Mouse (Mus musculus) hindbrain, embryonic 12.5 days (tissue): Measurements from ENCODE around the gene Clcnkb. TPM values are rescaled to one million over a fixed set of nuclear protein-coding genes. Genes with fewer than 3 reads are reported as not detected.

Experiments
- ATAC-seq: fragments of 200-750 bp; cut with Nextera tagmentation; 2 replicates; pipeline ENCODE4 v1.8.0; 2017; ENCODE audit warnings: moderate TSS enrichment; ENCODE audit not compliant: low FRiP score
- H3K27ac ChIP-seq: fragments of 300-500 bp; sonication (generic); 2 replicates; pipeline ENCODE4 v1.5.1; 2016; ENCODE audit warnings: mild to moderate bottlenecking
- H3K27me3 ChIP-seq: fragments of 300-500 bp; sonication (generic); 2 replicates; pipeline ENCODE4 v1.6.1; 2016; ENCODE audit warnings: mild to moderate bottlenecking
- H3K36me3 ChIP-seq: fragments of 300-500 bp; sonication (generic); 2 replicates; pipeline ENCODE4 v1.6.1; 2016; ENCODE audit warnings: mild to moderate bottlenecking
- H3K4me1 ChIP-seq: fragments of 300-500 bp; sonication (generic); 2 replicates; pipeline ENCODE4 v1.6.1; 2016
- H3K4me2 ChIP-seq: fragments of 300-500 bp; sonication (generic); replicated peaks from 2 replicates; pipeline ENCODE4 v1.6.1; 2016; ENCODE audit warnings: mild to moderate bottlenecking
- H3K4me3 ChIP-seq: fragments of 300-500 bp; sonication (generic); 2 replicates; pipeline ENCODE4 v1.5.1; 2016; ENCODE audit warnings: mild to moderate bottlenecking
- H3K9ac ChIP-seq: fragments of 300-500 bp; sonication (generic); 2 replicates; pipeline ENCODE4 v1.6.1; 2016; ENCODE audit warnings: mild to moderate bottlenecking, moderate library complexity
- H3K9me3 ChIP-seq: fragments of 300-500 bp; sonication (generic); replicated peaks from 2 replicates; pipeline ENCODE4 v1.6.1; 2016; ENCODE audit warnings: mild to moderate bottlenecking
- WGBS: fragments of 180-500 bp; shearing (Covaris S2); methylation state at CpG from one replicate; pipeline ENCODE4 v1.1.7; 2016; 5-methylcytosine and 5-hydroxymethylcytosine counted together
- polyA plus RNA-seq: library from polyadenylated mRNA; unstranded; fragments of >200 nt; fragmentation: Nextera tagmentation; extraction: Ambion mirVana; gene quantifications from 2 replicates; pipeline ENCODE4 v1.2.1, GENCODE M21; 2016

Clcnkb gene
- polyA plus RNA-seq, result not detected in 2 replicates

GRCm38 (mm10) chr4:141415924-141416323 is at the start of gene Clcnkb:
Gene Clcnkb, minus strand, starts transcription at chr4:141416014.
- H3K27me3 ChIP-seq, result peaks cover 12% of the 10 kb centered on the region
- WGBS, result 63% methylated on average over 7 of the region's 7 CpGs
- no peaks in the 10 kb centered on the region for H3K4me1 ChIP-seq
- ATAC-seq, result no peak
- H3K9me3 ChIP-seq, result no peaks in the 10 kb centered on the region
- no peak within 1 kb of the TSS for H3K27ac ChIP-seq
- H3K9ac ChIP-seq, result no peak within 1 kb of the TSS
- H3K36me3 ChIP-seq, result no peaks in the 10 kb centered on the region
- H3K4me2 ChIP-seq, result no peak within 1 kb of the TSS
- H3K4me3 ChIP-seq, result no peak within 1 kb of the TSS

DNA sequence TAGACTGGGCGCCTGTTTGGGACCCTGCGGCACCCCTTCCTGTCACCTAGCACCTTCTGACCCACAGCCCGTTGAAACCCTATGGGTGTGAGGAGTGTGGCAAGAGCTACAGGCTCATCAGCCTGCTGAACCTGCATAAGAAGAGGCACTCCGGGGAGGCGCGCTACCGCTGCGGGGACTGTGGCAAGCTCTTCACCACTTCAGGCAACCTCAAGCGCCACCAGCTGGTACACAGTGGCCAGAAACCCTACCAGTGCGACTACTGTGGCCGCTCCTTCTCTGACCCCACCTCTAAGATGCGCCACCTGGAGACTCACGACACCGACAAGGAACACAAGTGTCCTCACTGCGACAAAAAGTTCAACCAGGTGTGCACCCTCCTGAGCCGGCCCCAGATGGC is 48.9 kb upstream of the Clcnkb start:
- Histone ChIP-seq H3K9me3 (no peaks in the 10 kb centered on the region), H3K4me1 (peaks cover 7% of the 10 kb centered on the region), H3K9ac (no peak overlapping the region), H3K27me3 (no peaks in the 10 kb centered on the region), H3K27ac (no peak overlapping the region), H3K4me2 (no peak overlapping the region), H3K4me3 (no peak overlapping the region), H3K36me3 (peaks cover 84% of the 10 kb centered on the region)
- 81% methylated on average over 16 of the region's 16 CpGs for WGBS
- no peak for ATAC-seq

GRCm38 (mm10) chr4:141463472-141463871 is 47.7 kb upstream of the Clcnkb start:
- H3K36me3 ChIP-seq, result peaks cover 72% of the 10 kb centered on the region

GRCm38 (mm10) chr4:141461576-141461975 is 45.8 kb upstream of the Clcnkb start:
- no peaks in the 10 kb centered on the region for H3K27me3 ChIP-seq
- no peaks in the 10 kb centered on the region for H3K9me3 ChIP-seq
- 90% methylated on average over 12 of the region's 12 CpGs for WGBS
- H3K4me1 ChIP-seq, result peaks cover 26% of the 10 kb centered on the region
- H3K4me2 ChIP-seq, result no peak overlapping the region
- no peak overlapping the region for H3K9ac ChIP-seq
- no peak overlapping the region for H3K4me3 ChIP-seq
- H3K36me3 ChIP-seq, result peaks cover 54% of the 10 kb centered on the region
- H3K27ac ChIP-seq, result no peak overlapping the region
- ATAC-seq, result no peak

More at GRCm38 (mm10) chr4:141463472-141463871, 47.7 kb upstream of the Clcnkb start:
- no peak overlapping the region for H3K4me2 ChIP-seq
- H3K9ac ChIP-seq, result no peak overlapping the region
- no peak overlapping the region for H3K27ac ChIP-seq
- H3K4me3 ChIP-seq, result no peak overlapping the region
- 84% methylated on average over 14 of the region's 14 CpGs for WGBS
- H3K9me3 ChIP-seq, result no peaks in the 10 kb centered on the region
- peaks cover 19% of the 10 kb centered on the region for H3K4me1 ChIP-seq
- H3K27me3 ChIP-seq, result no peaks in the 10 kb centered on the region
- ATAC-seq, result no peak

- H3K4me2 ChIP-seq, result no peak overlapping the region
- 58% methylated on average over 12 of the region's 12 CpGs for WGBS
- H3K27me3 ChIP-seq, result no peaks in the 10 kb centered on the region
- ATAC-seq, result peak; percentile 36; the same call in 1 of the 2 replicates
- H3K4me3 ChIP-seq, result no peak overlapping the region
- H3K27ac ChIP-seq, result no peak overlapping the region
- H3K9ac ChIP-seq, result no peak overlapping the region
- peaks cover 26% of the 10 kb centered on the region for H3K4me1 ChIP-seq
- H3K9me3 ChIP-seq, result no peaks in the 10 kb centered on the region
- peaks cover 53% of the 10 kb centered on the region for H3K36me3 ChIP-seq
Observed at GRCm38 (mm10) chr4:141461088-141461487, 45.3 kb upstream of the Clcnkb start.

DNA sequence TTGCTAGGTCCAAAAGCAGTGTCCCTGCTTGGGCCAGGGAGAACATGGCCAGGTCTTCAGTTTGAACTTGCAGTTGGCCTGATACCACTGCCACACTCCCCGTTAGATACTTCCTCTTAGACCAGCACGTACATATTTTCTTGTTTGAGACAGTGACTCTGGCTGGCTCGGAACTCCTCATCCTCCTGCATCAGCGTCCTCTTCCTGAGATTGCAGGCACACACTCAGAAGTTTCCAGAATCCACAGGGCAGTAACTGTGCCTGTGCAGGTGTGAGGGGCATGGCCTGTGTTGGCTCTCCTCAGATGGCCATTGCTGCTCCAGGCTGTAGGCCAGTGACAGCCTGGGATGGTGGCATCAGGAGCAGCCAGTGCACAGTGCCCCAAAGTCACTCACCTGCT is 44.7 kb upstream of the Clcnkb start:
- peaks cover 51% of the 10 kb centered on the region for H3K36me3 ChIP-seq
- H3K4me3 ChIP-seq, result no peak overlapping the region
- no peaks in the 10 kb centered on the region for H3K9me3 ChIP-seq
- no peaks in the 10 kb centered on the region for H3K27me3 ChIP-seq
- ATAC-seq, result no peak
- H3K9ac ChIP-seq, result no peak overlapping the region
- H3K4me2 ChIP-seq, result no peak overlapping the region
- peaks cover 30% of the 10 kb centered on the region for H3K4me1 ChIP-seq
- WGBS, result 91% methylated on average over 4 of the region's 4 CpGs
- H3K27ac ChIP-seq, result no peak overlapping the region

DNA sequence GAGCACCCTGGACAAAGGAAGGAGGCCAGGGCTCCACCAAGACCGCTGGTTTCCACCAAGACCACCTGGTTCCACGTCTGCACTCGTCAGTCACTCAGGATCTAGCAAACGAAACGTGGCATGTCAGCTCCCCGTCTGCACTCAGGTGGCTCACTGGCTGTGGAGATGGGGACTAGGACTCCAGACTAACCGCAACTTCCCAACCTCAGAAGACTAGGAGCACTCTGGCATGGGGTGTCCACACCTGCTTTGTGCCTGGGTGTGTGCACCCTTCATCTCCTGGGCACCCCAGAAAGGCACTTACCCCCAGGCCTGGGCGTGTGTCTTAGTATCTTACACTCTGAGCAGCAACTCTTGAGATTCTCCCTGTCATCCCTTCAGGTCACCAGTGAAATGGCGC is 44.0 kb upstream of the Clcnkb start:
- WGBS, result 89% methylated on average over 9 of the region's 9 CpGs
- H3K4me1 ChIP-seq, result peaks cover 36% of the 10 kb centered on the region
- H3K4me2 ChIP-seq, result no peak overlapping the region
- no peaks in the 10 kb centered on the region for H3K27me3 ChIP-seq
- H3K36me3 ChIP-seq, result peaks cover 48% of the 10 kb centered on the region
- no peak overlapping the region for H3K9ac ChIP-seq
- H3K4me3 ChIP-seq, result no peak overlapping the region
- no peak for ATAC-seq
- H3K27ac ChIP-seq, result no peak overlapping the region
- H3K9me3 ChIP-seq, result no peaks in the 10 kb centered on the region

GRCm38 (mm10) chr4:141458888-141459287 is 43.1 kb upstream of the Clcnkb start:
- no peak overlapping the region for H3K9ac ChIP-seq
- H3K4me3 ChIP-seq, result no peak overlapping the region
- no peak for ATAC-seq
- no peaks in the 10 kb centered on the region for H3K9me3 ChIP-seq
- H3K27me3 ChIP-seq, result no peaks in the 10 kb centered on the region
- peaks cover 36% of the 10 kb centered on the region for H3K4me1 ChIP-seq
- H3K4me2 ChIP-seq, result no peak overlapping the region
- peaks cover 44% of the 10 kb centered on the region for H3K36me3 ChIP-seq
- WGBS, result 63% methylated on average over 3 of the region's 3 CpGs
- no peak overlapping the region for H3K27ac ChIP-seq

GRCm38 (mm10) chr4:141458236-141458635 is 42.4 kb upstream of the Clcnkb start:
- no peak overlapping the region for H3K4me2 ChIP-seq
- 11% methylated on average over 7 of the region's 7 CpGs for WGBS
- H3K27ac ChIP-seq, result peak overlapping the region; percentile 44; the same call in 1 of the 2 replicates
- H3K9ac ChIP-seq, result 0 out of 2 replicates have a peak overlapping the region, but pooled peaks have one; percentile 32
- H3K36me3 ChIP-seq, result peaks cover 43% of the 10 kb centered on the region
- ATAC-seq, result 0 out of 2 replicates have a peak, but pooled peaks have one; percentile 42
- no peak overlapping the region for H3K4me3 ChIP-seq
- H3K9me3 ChIP-seq, result no peaks in the 10 kb centered on the region
- peaks cover 37% of the 10 kb centered on the region for H3K4me1 ChIP-seq
- no peaks in the 10 kb centered on the region for H3K27me3 ChIP-seq

DNA sequence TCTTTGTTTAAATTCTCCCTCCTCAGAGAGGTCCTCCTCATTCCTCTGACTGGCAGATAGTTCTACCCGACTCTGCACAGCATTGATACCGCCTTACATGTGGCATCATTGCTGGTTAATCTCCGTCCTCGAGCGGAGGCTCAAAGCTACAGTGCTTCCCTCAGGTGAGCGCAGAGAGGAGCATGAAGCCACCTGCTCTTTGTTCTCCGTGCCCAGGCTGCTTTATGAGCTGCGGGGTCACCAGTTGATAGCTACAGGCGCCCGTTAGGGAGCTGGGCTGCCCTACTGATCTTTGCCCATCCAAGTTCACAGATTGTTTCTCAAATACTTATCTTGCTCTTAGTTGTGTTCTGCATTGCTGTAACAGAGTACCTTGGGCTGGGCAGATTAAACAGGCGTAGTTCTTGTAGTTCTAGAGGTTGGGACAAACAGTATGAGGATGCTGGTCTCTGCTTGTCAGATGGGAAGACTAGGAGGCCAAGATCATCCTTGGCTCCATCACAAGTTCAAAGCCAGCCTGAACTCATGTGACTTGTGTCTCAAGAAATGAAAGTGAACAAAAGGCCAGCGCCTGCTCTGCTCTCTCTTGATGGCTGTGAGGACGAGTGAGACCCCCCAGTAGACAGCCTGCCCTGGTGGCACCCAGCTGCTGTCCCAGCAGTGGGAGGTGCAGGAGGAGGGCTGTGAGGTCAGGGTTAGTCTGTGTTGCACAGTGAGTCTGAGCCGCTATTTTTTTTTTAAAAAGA is 40.6 kb upstream of the Clcnkb start:
- H3K27ac ChIP-seq, result no peak overlapping the region
- peaks cover 43% of the 10 kb centered on the region for H3K36me3 ChIP-seq
- H3K27me3 ChIP-seq, result no peaks in the 10 kb centered on the region
- no peak overlapping the region for H3K4me2 ChIP-seq
- H3K4me3 ChIP-seq, result no peak overlapping the region
- peaks cover 36% of the 10 kb centered on the region for H3K4me1 ChIP-seq
- no peaks in the 10 kb centered on the region for H3K9me3 ChIP-seq
- ATAC-seq, result no peak
- H3K9ac ChIP-seq, result no peak overlapping the region
- WGBS, result 93% methylated on average over 14 of the region's 14 CpGs

- H3K27me3 ChIP-seq, result no peaks in the 10 kb centered on the region
- 66% methylated on average over 4 of the region's 4 CpGs for WGBS
- H3K9ac ChIP-seq, result no peak overlapping the region
- no peaks in the 10 kb centered on the region for H3K9me3 ChIP-seq
- H3K36me3 ChIP-seq, result peaks cover 44% of the 10 kb centered on the region
- ATAC-seq, result no peak
- H3K4me3 ChIP-seq, result no peak overlapping the region
- H3K27ac ChIP-seq, result no peak overlapping the region
- peaks cover 30% of the 10 kb centered on the region for H3K4me1 ChIP-seq
- no peak overlapping the region for H3K4me2 ChIP-seq
Observed at GRCm38 (mm10) chr4:141455526-141455925, 39.7 kb upstream of the Clcnkb start.

- H3K36me3 ChIP-seq, result peaks cover 48% of the 10 kb centered on the region
- no peaks in the 10 kb centered on the region for H3K9me3 ChIP-seq
- H3K27me3 ChIP-seq, result no peaks in the 10 kb centered on the region
- peaks cover 30% of the 10 kb centered on the region for H3K4me1 ChIP-seq
- H3K27ac ChIP-seq, result no peak overlapping the region
- ATAC-seq, result no peak
- no peak overlapping the region for H3K4me2 ChIP-seq
- no peak overlapping the region for H3K4me3 ChIP-seq
- WGBS, result 83% methylated on average over 14 of the region's 14 CpGs
- H3K9ac ChIP-seq, result no peak overlapping the region
Observed at GRCm38 (mm10) chr4:141454581-141455350, 39.0 kb upstream of the Clcnkb start.
